Mouse (Mus musculus) right cerebral cortex, postnatal 14 days (tissue): ENCODE data around the gene Cadm1.
A peak's percentile ranks its signal among the peaks of the same experiment; 100 is the strongest.

Experiments
- DNase-seq: peaks from one replicate; pipeline ENCODE4 v3.0.0; 2022

The Cadm1 gene

GRCm38 (mm10) chr9:47610316-47610715 is 80.3 kb downstream of the Cadm1 start:
- DNase-seq, result no peak

GRCm38 (mm10) chr9:47612894-47613412 is 83.0 kb downstream of the Cadm1 start:
- DNase-seq, result no peak

GRCm38 (mm10) chr9:47615049-47615448 is 85.1 kb downstream of the Cadm1 start:
- DNase-seq, result peak; percentile 20

GRCm38 (mm10) chr9:47616391-47616790 is 86.4 kb downstream of the Cadm1 start:
- DNase-seq, result no peak

GRCm38 (mm10) chr9:47619501-47620029 is 89.6 kb downstream of the Cadm1 start:
- DNase-seq, result no peak

GRCm38 (mm10) chr9:47623447-47624445 is 93.8 kb downstream of the Cadm1 start:
- no peak for DNase-seq

- DNase-seq, result no peak
These were observed 94.9 kb downstream of the Cadm1 start for GRCm38 (mm10) chr9:47624565-47625520.

- no peak for DNase-seq
These were observed 95.7 kb downstream of the Cadm1 start for GRCm38 (mm10) chr9:47625621-47626210.

GRCm38 (mm10) chr9:47627966-47628365 is 98.0 kb downstream of the Cadm1 start:
- no peak for DNase-seq

GRCm38 (mm10) chr9:47628550-47628949 is 98.6 kb downstream of the Cadm1 start:
- DNase-seq, result no peak

- DNase-seq, result no peak
These were observed 104.7 kb downstream of the Cadm1 start for GRCm38 (mm10) chr9:47634695-47635094.

- DNase-seq, result no peak
These were observed 112.7 kb downstream of the Cadm1 start for GRCm38 (mm10) chr9:47642663-47643062.

- no peak for DNase-seq
These were observed 115.1 kb downstream of the Cadm1 start for GRCm38 (mm10) chr9:47645056-47645455.

- DNase-seq, result no peak
These were observed 121.5 kb downstream of the Cadm1 start for GRCm38 (mm10) chr9:47651431-47651830.

GRCm38 (mm10) chr9:47652203-47652602 is 122.2 kb downstream of the Cadm1 start:
- DNase-seq, result no peak

GRCm38 (mm10) chr9:47652936-47653335 is 123.0 kb downstream of the Cadm1 start:
- DNase-seq, result no peak

- no peak for DNase-seq
These were observed 129.6 kb downstream of the Cadm1 start for GRCm38 (mm10) chr9:47659366-47660090.

- DNase-seq, result no peak
These were observed 131.6 kb downstream of the Cadm1 start for GRCm38 (mm10) chr9:47661611-47662010.

- DNase-seq, result no peak
These were observed 139.2 kb downstream of the Cadm1 start for GRCm38 (mm10) chr9:47669206-47669605.

- no peak for DNase-seq
These were observed 141.6 kb downstream of the Cadm1 start for GRCm38 (mm10) chr9:47671617-47672016.
